Mouse (Mus musculus): Measurements from ENCODE around the gene Agt. TPM values are rescaled to one million over a fixed set of nuclear protein-coding genes. Genes with fewer than 3 reads are reported as not detected.

Agt gene
- total RNA-seq, 2 experiments from 2014 or later: 13.2 to 14.8 TPM

- DNase-seq (ENCODE audit: low spot score in 2 of 2): no peak
Measured at GRCm38 (mm10) chr8:124555113-124555750, 14.3 kb downstream of the Agt start.

DNA sequence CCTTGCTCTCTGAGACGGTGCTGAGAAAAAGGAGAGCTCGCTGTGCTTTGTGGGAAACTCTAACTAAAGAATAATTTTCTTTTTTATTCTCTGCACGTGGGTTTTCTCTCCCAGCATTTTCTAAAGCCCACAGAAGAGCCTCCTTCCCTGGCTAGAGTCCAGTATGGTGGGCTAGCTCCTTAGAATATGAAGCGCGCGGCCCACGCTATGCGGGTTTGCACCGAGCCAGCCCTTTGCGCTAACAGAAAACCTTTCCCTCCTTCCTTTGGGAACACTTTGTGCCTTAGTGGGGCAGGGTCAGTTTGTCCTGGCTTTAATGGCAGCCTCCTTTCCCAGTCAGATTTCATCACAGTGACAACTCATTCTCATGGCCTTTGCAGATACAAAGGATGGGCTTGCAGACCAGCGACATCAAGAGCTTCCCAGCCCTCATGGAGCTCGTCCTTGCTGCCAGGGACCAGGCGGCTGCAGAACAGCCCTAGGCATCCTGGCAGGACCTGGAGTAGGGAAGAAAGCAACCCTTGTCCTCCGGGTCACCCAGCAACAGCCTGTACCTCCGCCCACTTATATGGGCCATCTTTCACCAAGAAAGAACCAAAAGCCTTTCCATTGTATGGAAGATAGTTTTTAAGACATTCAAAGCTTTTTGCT, 18.4 kb downstream of the Agt start:
- peak; percentile 39 to 60 for DNase-seq (ENCODE audit: low spot score in 2 of 2)

DNA sequence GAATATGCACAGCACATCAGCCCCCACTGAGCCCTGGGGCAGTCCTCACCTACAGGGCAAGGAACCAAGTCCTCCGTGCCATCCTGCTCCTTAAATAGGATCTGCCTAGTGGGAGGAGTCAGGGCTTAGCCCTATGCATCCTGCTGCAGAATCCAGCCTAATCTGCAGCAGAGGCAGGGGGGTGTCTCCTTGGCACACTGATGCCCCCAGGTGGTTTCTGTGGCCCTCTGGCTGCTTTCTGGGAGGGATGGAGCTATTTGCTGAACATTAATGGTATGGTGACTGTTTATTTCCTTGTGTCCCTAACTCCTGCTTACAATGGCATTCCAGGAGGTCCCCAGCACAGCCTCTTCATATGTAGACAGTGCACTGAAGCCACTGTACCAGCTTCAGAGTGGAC, 21.3 kb downstream of the Agt start:
- DNase-seq (ENCODE audit: low spot score in 2 of 2): no peak

DNA sequence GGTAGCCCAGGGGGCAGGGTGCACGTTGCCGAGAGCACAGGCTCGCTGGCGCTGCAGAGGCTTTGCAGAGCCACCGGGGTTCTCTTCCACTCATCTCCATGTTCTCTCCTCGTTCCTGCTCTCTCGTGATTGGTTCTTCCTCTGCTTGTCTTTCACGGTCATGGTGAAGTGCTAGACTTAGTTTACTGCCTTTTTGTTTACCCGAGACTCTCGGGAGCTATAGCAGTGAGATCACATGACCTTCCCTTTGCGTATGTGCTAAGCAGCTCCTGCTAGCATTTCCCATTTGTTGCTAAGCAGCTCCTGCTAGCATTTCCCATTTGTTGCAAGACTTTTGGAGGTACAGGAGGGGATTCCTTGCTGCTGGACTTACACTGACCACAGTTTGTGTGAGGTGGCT, 22.2 kb downstream of the Agt start:
- no peak for DNase-seq (ENCODE audit: low spot score in 2 of 2)

DNA sequence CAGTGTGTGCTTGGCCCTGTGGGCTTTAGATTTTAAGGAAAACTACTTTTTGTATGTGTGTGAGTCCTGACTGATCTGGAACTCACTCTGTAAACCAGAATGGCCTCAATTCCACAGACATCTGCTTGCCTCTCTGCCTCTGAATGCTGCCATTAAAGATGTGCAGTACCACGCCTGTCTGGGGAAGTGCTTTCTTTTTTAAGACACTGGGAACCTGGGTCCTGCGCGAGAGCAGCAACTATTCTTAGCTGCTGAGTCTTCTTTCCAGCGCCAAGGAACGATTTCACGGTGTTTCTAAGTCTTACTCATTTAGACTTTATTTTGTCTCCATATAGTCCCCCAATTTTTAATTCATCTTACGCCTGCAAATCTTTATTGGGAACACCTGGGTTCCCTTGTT, 22.7 kb downstream of the Agt start:
- DNase-seq (ENCODE audit: low spot score in 2 of 2): no peak

GRCm38 (mm10) chr8:124546371-124546770, 23.1 kb downstream of the Agt start:
- no peak for DNase-seq (ENCODE audit: low spot score in 2 of 2)

DNA sequence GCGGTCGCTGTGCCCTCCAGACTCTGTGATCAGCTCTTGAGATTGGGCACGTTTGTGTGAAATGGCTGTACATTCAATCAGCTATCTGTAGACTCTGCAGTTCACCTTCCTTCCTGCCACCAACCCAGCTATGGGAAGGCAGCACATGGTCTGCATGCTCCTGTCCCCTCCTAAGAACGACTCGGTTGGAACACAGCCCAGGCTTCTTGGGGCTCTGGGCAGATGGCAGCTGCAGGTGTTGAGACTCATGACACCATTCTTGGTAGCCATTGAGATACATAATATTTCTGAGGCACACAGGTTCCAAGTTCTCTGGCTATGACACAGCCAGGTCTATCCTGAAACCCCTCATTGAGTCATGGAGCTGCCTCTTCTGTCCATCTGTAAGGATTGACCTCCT, 26.2 kb downstream of the Agt start:
- DNase-seq (ENCODE audit: low spot score in 2 of 2): no peak

DNA sequence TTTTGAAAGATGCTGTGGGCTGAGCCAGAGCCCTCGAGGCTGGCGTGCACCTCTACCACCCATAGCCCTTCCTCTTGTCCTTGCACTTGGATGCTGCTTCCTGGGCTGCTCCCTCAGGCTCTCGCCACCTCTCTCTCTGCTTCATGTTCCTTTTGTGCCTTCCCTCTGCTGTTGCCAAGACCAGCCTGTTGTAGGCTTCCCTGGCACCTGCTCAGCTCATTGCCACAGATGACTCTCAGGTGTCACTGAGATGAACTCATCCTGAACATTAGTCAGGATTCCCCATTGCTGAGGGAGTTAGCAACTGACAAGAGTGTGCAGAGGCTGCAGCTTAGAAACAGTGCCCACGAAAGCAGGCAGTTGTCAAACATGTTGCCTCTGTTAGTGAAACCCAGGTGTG, 27.5 kb downstream of the Agt start:
- DNase-seq (ENCODE audit: low spot score in 2 of 2): no peak

- DNase-seq (ENCODE audit: low spot score in 2 of 2): no peak
Measured at GRCm38 (mm10) chr8:124540906-124541305, 28.6 kb downstream of the Agt start.

GRCm38 (mm10) chr8:124535451-124535850, 34.1 kb downstream of the Agt start:
- DNase-seq (ENCODE audit: low spot score in 2 of 2): no peak

GRCm38 (mm10) chr8:124532626-124533025, 36.9 kb downstream of the Agt start:
- DNase-seq (ENCODE audit: low spot score in 2 of 2): peak in 1 of 2 experiments; percentile 59

GRCm38 (mm10) chr8:124530996-124531395, 38.5 kb downstream of the Agt start:
- DNase-seq (ENCODE audit: low spot score in 2 of 2): no peak

DNA sequence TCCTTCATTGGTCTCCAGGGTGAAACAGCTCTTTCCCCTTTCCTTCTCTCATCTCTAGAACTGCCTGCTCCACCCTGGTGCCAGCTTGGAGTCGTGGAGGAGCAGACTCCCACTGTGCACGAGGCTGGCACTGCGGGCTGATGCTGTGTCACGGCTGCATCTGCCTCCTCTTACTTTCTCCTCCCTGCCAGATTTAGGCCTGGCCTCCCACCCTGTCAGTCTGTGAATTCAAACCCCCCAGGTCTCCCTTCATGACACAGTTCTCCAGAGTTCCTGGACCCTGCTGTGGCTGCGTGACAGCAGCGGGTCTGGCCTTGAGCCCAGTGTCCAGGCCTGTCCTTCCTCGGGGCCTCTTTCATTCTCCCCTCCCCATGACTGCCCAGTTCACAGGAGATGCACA, 39.0 kb downstream of the Agt start:
- DNase-seq (ENCODE audit: low spot score in 2 of 2): peak; percentile 50 to 64

DNA sequence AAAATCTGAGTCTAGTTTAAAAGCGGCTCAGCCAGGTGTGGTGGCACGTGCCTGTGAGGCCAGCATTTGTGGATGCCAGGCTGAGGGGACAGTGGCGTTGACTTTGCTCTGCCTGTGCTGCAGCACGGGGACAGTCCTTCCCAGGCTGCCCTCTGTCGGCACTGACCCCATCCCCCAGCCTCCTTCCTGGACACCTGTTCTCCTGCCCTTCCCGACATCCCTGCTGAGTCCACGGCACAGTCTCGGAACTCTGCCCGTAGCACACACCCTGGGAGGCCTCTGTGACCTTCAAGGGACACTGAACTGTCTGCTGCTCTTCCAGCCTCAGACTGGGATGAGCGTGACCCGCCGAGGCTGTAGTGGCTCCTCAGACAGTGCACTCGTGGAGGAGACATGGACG, 39.4 kb downstream of the Agt start:
- DNase-seq (ENCODE audit: low spot score in 2 of 2): no peak

- DNase-seq (ENCODE audit: low spot score in 2 of 2): no peak
Measured at GRCm38 (mm10) chr8:124526261-124526660, 43.2 kb downstream of the Agt start.

DNA sequence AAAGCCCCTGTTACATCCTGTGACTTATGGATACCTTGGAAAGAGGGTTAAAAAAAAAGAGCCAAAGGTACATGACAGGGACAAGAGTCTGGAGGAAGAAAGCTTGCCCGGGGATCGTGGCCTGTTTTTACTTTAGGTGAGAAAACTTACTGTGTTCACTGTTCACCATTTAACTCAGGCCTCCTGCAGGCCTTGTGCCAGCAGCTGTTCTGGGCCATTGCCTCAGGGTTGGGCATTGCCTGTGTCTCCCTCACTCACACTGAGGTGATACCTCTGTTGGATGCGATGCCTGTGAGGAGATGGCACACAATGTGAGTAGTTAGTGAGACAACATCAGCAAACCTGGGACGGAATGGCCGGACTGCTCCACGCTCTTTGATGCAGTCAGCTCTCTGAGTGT, 47.6 kb downstream of the Agt start:
- DNase-seq (ENCODE audit: low spot score in 2 of 2): no peak

- peak; percentile 90 to 94 for DNase-seq (ENCODE audit: low spot score in 2 of 2)
Measured at GRCm38 (mm10) chr8:124520249-124521080, 49.0 kb downstream of the Agt start, which contains the start of gene Cog2. Gene Cog2 (plus strand): TSS chr8:124520767.

GRCm38 (mm10) chr8:124517142-124517541, 52.4 kb downstream of the Agt start:
- peak; percentile 31 to 54 for DNase-seq (ENCODE audit: low spot score in 2 of 2)

- DNase-seq (ENCODE audit: low spot score in 2 of 2): peak; percentile 68 to 76
Measured at GRCm38 (mm10) chr8:124516525-124516924, 53.0 kb downstream of the Agt start.

GRCm38 (mm10) chr8:124516039-124516438, 53.5 kb downstream of the Agt start:
- no peak for DNase-seq (ENCODE audit: low spot score in 2 of 2)

DNA sequence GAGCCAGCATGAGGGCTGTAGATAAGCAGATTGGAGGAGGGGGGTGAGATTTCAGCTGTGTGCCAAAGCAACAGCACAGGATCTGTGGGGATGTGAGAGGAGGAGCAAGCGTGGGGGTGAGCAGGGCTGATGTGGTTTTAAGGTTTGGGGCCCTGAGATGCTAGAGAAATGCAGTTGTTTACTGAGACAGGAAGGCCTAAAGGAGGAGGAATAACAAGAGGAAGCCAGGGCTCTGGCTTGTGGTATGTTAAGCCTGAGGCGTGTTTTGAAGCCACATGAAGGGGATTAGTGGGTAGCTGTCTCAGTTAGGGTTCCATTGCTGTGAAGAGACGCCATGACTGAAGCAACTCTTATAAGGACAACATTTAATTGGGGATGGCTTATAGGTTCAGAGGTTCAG, 60.4 kb downstream of the Agt start:
- DNase-seq (ENCODE audit: low spot score in 2 of 2): no peak

- DNase-seq (ENCODE audit: low spot score in 2 of 2): no peak
Measured at GRCm38 (mm10) chr8:124508321-124508695, 61.2 kb downstream of the Agt start.

Data from left cerebral cortex, adult 18-20 months (tissue).